Mouse (Mus musculus) olfactory bulb, adult 2 months (tissue): ENCODE results near the gene Rab22a. TPM values are rescaled to one million over a fixed set of nuclear protein-coding genes. Genes with fewer than 3 reads are reported as not detected.
"Not testable (repeated sequence)": the region's sequence is repeated elsewhere in the genome, so short reads cannot be mapped to it uniquely, and the experiment has no call there.

Experiments used
- H3K27ac ChIP-seq: fragments of 200-500 bp; 2 replicates; pipeline ENCODE4 v1.5.1; 2012; ENCODE audit warnings: low read depth, low read length; ENCODE audit not compliant: insufficient read depth
- H3K4me1 ChIP-seq: fragments of 200-500 bp; 2 replicates; pipeline ENCODE4 v1.6.1; 2012; ENCODE audit warnings: low read length; ENCODE audit not compliant: control insufficient read depth, insufficient read depth
- H3K4me3 ChIP-seq: fragments of 200-500 bp; 2 replicates; pipeline ENCODE4 v1.5.1; 2012; ENCODE audit warnings: mild to moderate bottlenecking, low read depth, low read length, moderate library complexity; ENCODE audit not compliant: insufficient read depth
- CTCF ChIP-seq: fragments of 200-500 bp; IDR thresholded peaks from 2 replicates; pipeline ENCODE4 v1.5.1; 2012; ENCODE audit warnings: low read depth, mild to moderate bottlenecking, low read length, moderate library complexity; ENCODE audit not compliant: insufficient read depth
- POLR2A ChIP-seq: fragments of 200-500 bp; IDR thresholded peaks from 2 replicates; pipeline ENCODE4 v1.6.1; 2012; ENCODE audit warnings: mild to moderate bottlenecking, low read depth, low read length, moderate library complexity; ENCODE audit not compliant: insufficient read depth
- WGBS: fragments of 180-500 bp; shearing (Covaris S2); methylation state at CpG from one replicate; pipeline ENCODE4 v1.1.7; 2018; 5-methylcytosine and 5-hydroxymethylcytosine counted together
- polyA plus RNA-seq: library from polyadenylated mRNA; stranded (reverse); fragments of >200 nt; gene quantifications from 2 replicates; pipeline ENCODE4 v1.2.4, GENCODE M21; 2012; ENCODE audit warnings: low replicate concordance; ENCODE audit not compliant: missing spikeins, insufficient read depth, insufficient read length

Rab22a gene
- polyA plus RNA-seq, 1 experiment, result not detected

DNA sequence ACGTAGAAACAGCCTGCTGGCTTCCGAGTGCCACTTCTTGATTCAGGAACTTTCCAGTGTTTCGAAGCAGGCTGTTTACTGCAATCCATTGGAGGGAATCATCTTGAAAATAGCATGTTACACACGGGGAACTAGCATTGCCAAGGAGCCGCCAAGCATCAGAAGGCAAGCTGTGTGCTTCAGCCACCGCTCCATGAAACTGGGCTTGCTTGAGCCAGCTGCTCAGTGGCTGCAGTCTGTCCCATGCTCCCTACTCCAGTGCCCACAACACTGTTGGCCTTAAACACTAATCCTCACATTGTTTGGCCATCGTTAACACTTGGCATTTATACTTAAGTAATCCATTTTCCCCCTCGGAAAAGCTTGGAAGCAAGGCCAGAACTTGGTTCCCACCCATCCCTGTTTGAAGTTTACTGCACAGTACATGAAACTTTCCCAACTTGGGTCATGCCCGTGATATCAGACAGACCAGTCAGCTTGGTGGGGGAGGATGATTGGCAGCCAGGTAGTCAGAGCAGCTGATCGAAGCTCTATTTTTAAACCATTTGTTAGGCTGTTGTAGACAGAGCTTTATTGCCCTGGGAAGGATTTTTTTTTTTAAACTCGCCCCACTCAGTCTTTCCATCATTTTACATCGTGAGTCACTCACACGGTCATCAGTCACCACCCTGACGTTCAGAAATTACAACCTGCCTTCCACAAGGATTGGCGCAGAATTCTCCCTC is 46.4 kb downstream of the Rab22a start:
- no peak overlapping the region for H3K4me3 ChIP-seq
- no peak overlapping the region for H3K27ac ChIP-seq
- TF ChIP-seq POLR2A (no peak), CTCF (no peak)
- H3K4me1 ChIP-seq, result peaks cover 9% of the 10 kb centered on the region
- 70% methylated on average over 15 of the region's 15 CpGs for WGBS

DNA sequence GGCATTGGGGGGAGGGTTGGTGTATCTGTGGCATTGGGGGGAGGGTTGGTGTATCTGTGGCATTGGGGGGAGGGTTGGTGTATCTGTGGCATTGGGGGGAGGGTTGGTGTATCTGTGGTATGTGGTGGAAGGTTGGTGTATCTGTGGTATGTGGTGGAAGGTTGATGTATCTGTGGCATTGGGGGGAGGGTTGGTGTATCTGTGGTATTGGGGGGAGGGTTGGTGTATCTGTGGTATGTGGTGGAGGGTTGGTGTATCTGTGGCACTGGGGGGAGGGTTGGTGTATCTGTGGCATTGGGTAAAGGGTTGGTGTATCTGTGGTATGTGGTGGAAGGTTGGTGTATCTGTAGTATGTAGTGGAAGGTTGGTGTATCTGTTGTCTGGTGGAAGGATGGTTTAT is 48.1 kb downstream of the Rab22a start:
- not testable (repeated sequence) for H3K27ac ChIP-seq

DNA sequence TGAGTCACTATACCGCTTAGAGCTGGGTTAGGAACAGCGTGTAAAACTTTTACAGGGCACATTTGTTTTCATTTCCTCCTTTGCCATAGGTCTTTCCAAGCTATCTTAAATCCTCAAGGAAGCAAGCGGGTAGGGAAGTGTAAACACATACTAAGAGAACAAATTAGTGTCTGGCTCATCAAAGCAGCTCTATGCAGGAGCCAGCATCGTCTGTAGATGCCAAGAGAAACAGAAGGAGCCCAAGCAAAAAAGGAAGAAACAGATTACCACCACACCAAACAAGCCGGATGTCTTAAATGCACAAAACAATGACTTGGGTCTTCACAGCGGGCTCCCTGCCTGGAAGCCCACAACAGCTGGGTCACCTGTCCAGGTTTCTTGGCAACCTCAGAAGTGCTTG is 50.6 kb downstream of the Rab22a start:
- Histone ChIP-seq H3K27ac (no peak overlapping the region), H3K4me1 (peaks cover 6% of the 10 kb centered on the region), H3K4me3 (no peak overlapping the region)
- TF ChIP-seq POLR2A, result no peak
- no peak for TF ChIP-seq CTCF
- WGBS, result 54% methylated on average over 6 of the region's 6 CpGs

More for the DNA sequence above, 48.1 kb downstream of the Rab22a start:
- H3K4me3 ChIP-seq, H3K4me1 ChIP-seq: not testable (repeated sequence)

DNA sequence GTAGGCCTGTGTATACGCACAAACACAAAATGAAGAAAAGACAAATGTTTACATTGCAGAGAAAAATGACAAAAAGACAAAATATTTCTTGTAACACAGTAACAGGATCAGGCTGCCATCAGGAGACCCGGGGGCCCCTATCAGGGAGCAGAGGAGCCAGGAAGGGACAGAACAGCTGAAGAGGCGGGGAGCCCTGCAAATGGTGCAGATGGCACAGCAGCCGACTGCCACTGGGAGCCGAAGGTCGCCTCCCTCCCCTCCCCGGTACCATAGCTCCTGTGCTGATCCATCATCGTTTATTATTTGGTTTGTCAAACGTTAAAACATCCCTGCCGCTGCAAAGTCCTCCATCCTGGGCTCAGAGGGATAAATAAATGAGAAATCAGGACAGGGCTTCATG is 53.1 kb downstream of the Rab22a start:
- TF ChIP-seq POLR2A (no peak), CTCF (no peak)
- no peak overlapping the region for H3K27ac ChIP-seq

DNA sequence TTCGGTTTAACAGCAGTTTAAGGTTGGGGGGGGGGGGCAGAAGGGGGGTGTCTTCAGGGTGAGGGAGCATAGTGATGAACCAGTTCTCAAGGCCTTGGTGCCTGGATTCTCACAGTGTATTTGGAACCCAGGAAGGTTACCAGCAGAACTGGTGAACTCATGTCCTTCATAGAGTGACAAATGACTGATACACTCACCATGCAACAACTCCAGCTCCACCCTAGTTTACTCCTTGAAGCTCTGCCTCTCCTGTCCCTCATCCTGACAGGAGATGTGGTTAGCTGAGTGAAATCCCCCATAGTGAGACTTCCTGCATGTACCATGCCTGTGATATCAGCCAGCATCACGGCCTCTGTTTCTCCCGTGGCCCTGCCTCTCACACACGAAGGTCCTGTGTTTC is 53.7 kb downstream of the Rab22a start:
- H3K27ac ChIP-seq, result no peak overlapping the region
- H3K4me1 ChIP-seq, result peaks cover 6% of the 10 kb centered on the region
- no peak overlapping the region for H3K4me3 ChIP-seq
- WGBS, result 90% methylated on average over 4 of the region's 4 CpGs
- TF ChIP-seq CTCF, result no peak
- TF ChIP-seq POLR2A, result no peak

More for the DNA sequence above, 53.1 kb downstream of the Rab22a start:
- Histone ChIP-seq H3K4me1 (peaks cover 6% of the 10 kb centered on the region), H3K4me3 (no peak overlapping the region)
- WGBS, result 70% methylated on average over 10 of the region's 10 CpGs

DNA sequence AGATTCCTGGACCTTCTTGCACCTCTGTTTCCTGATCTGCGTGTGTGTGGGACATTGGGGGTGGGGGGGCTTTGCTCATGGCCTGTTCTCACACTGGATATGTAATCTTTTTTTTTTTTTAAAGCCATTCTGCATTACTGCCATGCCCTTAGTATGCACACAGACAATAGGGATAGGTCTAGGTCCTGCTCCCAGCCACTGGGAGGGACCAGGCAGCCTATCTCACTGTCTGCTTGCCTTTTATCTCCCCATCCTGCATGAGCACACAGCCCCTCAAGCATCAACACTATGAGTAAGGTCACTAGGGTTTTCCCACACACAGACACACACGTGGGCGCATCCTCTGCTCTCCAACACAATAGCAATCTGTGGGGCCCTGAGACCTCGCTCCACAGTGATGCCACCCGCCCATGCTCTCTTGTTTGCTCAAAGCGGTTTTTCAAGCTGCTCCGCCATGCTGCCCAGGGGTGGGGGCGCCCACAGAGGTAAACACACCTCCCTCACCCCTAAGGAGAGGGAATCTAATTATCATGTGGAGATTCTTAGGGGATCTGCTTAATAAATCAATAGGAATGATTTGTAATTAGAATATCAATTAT is 55.2 kb downstream of the Rab22a start:
- 74% methylated on average over 8 of the region's 8 CpGs for WGBS
- H3K4me3 ChIP-seq, result no peak overlapping the region
- TF ChIP-seq POLR2A (no peak), CTCF (no peak)
- no peak overlapping the region for H3K27ac ChIP-seq
- H3K4me1 ChIP-seq, result peaks cover 6% of the 10 kb centered on the region

DNA sequence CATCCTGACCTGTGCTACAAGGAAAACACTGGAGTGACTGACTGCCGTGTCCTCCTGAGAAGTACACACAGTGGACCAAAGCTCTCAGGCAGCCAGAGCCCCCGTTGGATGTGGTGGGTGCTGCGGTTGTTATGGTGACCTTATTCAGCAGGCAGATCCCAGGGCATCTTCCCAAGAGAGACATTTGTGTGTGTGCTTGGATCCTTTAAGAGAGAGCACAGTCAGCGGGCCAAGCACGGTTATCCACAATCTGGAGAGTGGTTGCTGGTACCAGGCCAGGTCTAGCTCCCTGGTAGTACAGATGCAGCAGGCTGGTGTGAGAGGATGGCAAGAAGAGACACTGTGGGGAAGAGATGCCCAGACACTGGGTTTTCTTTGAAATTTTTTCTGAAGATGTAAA is 57.4 kb downstream of the Rab22a start:
- TF ChIP-seq POLR2A (no peak), CTCF (no peak)
- H3K4me1 ChIP-seq, result peaks cover 6% of the 10 kb centered on the region
- H3K27ac ChIP-seq, result no peak overlapping the region
- no peak overlapping the region for H3K4me3 ChIP-seq
- 69% methylated on average over 5 of the region's 5 CpGs for WGBS

DNA sequence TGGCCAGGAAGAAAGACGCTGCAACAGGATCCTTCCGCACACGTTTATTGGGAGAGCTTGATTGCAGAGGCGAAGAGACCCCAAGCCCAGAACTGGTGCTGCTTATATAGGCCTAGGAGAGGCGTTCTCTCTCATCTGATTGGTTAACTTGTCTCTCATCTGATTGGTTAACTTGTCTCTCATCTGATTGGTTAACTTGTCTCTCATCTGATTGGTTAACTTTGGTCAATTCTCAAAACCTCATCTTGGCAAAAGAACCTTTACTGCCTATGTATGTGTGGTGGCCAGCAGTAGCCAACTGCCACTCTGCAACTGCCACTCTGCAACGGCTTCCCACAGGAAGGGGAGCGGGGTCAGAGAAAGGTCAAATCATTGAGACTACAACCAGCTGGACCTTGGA is 59.6 kb downstream of the Rab22a start, which contains the start of gene 1700010B08Rik:
1700010B08Rik (plus strand) TSS at position 301 of the 400 bp plus-strand sequence.
- H3K4me1 ChIP-seq, H3K27ac ChIP-seq, H3K4me3 ChIP-seq: not testable (repeated sequence)
- 92% methylated on average over 6 of the region's 7 CpGs for WGBS

DNA sequence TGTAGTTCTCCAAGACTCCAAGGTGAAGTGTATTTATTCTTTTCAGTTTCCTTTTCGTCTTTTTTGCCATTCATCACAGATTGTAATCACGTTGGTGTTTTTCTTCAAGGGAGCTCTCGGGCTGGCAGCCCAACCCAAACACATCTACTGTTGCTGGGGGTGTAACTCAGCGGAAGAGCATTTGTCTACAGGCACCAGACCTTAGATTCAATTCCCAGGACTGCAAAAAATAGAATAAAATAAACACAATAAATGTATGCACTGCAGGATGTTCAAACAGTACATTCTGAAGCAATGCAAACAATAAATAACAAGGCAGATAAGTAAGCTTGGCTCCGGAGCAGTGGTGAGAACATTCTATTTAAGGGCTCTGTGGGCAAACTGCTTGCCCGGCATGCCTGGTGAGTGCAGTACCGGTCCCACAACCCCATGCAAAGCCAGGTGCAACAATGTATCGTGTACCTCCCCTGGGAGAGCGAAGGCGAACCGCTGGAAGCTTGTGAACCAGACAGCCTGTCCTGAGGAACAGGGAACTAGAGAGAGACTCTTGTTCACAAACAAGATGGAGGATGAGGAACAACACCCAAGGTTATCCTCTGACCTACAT is 62.8 kb downstream of the Rab22a start:
- TF ChIP-seq POLR2A, result no peak
- TF ChIP-seq CTCF, result no peak
- Histone ChIP-seq H3K27ac (no peak overlapping the region), H3K4me3 (no peak overlapping the region), H3K4me1 (peaks cover 4% of the 10 kb centered on the region; the same call in 1 of the 2 replicates)
- WGBS, result 65% methylated on average over 11 of the region's 11 CpGs

DNA sequence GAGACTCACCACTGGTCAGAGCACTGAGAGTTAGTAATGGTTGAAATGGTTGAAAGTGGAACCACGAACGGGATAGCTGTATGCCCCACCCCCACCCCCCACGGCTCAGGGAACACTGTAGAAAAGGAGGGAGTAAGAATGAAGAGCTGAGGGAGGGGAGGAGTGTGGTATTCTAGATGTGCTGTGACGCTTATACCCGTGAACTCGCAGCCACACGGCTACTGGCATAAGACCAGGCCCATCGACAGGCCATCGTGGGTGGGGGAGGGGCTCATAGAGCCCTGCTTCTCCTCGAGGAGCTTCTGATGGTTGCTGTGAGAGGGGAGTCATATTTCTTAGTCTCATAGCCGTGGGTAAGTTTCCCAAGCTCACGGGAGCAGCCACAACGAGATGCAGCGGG is 64.8 kb downstream of the Rab22a start:
- TF ChIP-seq POLR2A (no peak), CTCF (no peak)
- Histone ChIP-seq H3K27ac (no peak overlapping the region), H3K4me3 (no peak overlapping the region), H3K4me1 (peaks cover 4% of the 10 kb centered on the region; the same call in 1 of the 2 replicates)
- 55% methylated on average over 14 of the region's 14 CpGs for WGBS
